Comparison of ENCODE assay signal across 8 mouse cellular contexts in the genomic region with DNA sequence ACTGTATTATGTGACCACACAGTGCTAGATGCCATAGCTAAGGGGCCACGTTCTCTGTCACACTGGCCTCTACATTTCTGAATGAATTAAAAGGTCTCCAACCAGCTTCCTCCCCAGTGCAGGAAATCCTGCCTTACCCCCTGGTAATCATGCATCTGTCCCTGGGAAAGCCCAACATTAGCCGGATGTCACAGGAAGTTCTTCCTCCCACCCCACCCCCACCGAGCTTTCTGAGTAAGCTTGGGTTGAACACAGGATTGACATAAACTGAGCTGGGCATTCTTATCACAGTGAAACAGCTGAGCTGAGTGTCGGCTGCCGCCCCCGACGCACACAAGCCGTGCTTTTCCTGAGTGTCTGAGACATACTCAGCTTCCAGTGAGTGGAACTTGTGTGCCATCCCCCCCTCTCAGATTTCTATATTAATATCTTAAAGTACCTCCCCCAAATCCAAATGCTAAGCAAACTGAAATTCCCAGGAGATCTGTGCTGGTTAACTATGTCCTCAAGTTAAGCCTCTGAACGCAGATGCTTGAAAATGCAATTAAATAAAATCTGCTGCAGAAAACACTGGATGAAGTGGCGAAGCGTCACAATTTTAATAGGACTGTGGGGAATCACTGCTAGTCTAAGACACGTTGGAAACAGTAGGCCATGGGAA. TPM values are rescaled to one million over a fixed set of nuclear protein-coding genes. Genes with fewer than 3 reads are reported as not detected.
A peak's percentile ranks its signal among the peaks of the same experiment; 100 is the strongest.
DNase-seq lines count a peak whose midpoint lies in the region; ATAC-seq lines count a peak whose summit lies in the region.

No protein-coding gene starts in this region.

- H3K9me3 ChIP-seq in heart, embryonic 13.5 days = no peaks in the 10 kb centered on the region

- no peaks in the 10 kb centered on the region for H3K27me3 ChIP-seq in heart, embryonic 13.5 days (replicated peaks)

- no peaks in the 10 kb centered on the region for H3K36me3 ChIP-seq in heart, embryonic 13.5 days

- H3K4me1 ChIP-seq in heart, embryonic 13.5 days = peaks cover 72% of the 10 kb centered on the region

- no peak for ATAC-seq in heart, embryonic 13.5 days (ENCODE audit: extremely low read depth, insufficient number of reproducible peaks, low FRiP score, low TSS enrichment)

- H3K4me3 ChIP-seq in heart, embryonic 13.5 days = no peak overlapping the region

- 20% methylated on average over 12 of the region's 12 CpGs for WGBS in heart, embryonic 13.5 days

- peak overlapping the region; percentile 51 for H3K4me2 ChIP-seq in heart, embryonic 13.5 days

- H3K27ac ChIP-seq in heart, embryonic 13.5 days (replicated peaks) = peak overlapping the region; percentile 81

- DNase-seq in adrenal gland, postnatal 10 days = peak; percentile 42
- no peak for DNase-seq in adrenal gland, postnatal 25 days
- DNase-seq in MEL-GATA-1-ER (ENCODE audit: extremely low read depth, low read depth) = peak; percentile 26
- peak; percentile 76 for DNase-seq in kidney, postnatal 10 days
- peak; percentile 71 to 80 for DNase-seq in lung, postnatal 4 days
- no peak for DNase-seq in cerebellum, adult 9-10 months
- no peak for DNase-seq in right cerebral cortex, postnatal 25 days

- peak overlapping the region; percentile 50; the same call in 1 of the 2 replicates for H3K9ac ChIP-seq in heart, embryonic 13.5 days

RNA-seq across cellular contexts. Expression of a gene that starts 38.3 kb away (rescaled TPM):
- 1 to 10 TPM; 3.6 to 7.3 TPM for total RNA-seq in adrenal gland, postnatal 10 days (2021)
- 2.1 and 2.3 TPM in 2 replicates for total RNA-seq in adrenal gland, postnatal 25 days (2021)
- polyA plus RNA-seq in heart, embryonic 13.5 days (2015; fragmentation: Nextera tagmentation; extraction: Ambion mirVana) = 8.0 and 8.9 TPM in 2 replicates

Comparison
In these comparisons a context has a peak if more than half of its experiments do, and no peak if none do; other contexts are left out.
1. DNase-seq: peak in adrenal gland, postnatal 10 days (single experiment), MEL-GATA-1-ER (single experiment), kidney, postnatal 10 days (single experiment) and lung, postnatal 4 days (2 of 2); none in adrenal gland, postnatal 25 days (single experiment), cerebellum, adult 9-10 months (single experiment) and right cerebral cortex, postnatal 25 days (single experiment).